Mouse (Mus musculus): ENCODE data around the gene Olfr456.

GRCm38 (mm10) chr6:42441395-42441794 is 45.6 kb downstream of the Olfr456 start:
- TF ChIP-seq POLR2AphosphoS5 (IDR thresholded peaks at IDR 0.05; ENCODE audit: insufficient replicate concordance, low read depth, low read length) (no peak), CTCF (IDR thresholded peaks at IDR 0.05; ENCODE audit: low read depth, low read length) (no peak), TAL1 (conservative IDR thresholded peaks at IDR 0.05; ENCODE audit: low read depth, low read length) (no peak), GATA1 (IDR thresholded peaks at IDR 0.05; ENCODE audit: borderline replicate concordance, low read length) (no peak), GATA2 (IDR thresholded peaks at IDR 0.05; ENCODE audit: borderline replicate concordance, low read depth, low read length) (no peak)

Data from G1E (cell line).